Mouse (Mus musculus): ENCODE results near the gene Spred3. TPM values are rescaled to one million over a fixed set of nuclear protein-coding genes. Genes with fewer than 3 reads are reported as not detected.

Gene Spred3
- total and polyA plus RNA-seq, 2 experiments = 0.18 to 0.40 TPM

DNA sequence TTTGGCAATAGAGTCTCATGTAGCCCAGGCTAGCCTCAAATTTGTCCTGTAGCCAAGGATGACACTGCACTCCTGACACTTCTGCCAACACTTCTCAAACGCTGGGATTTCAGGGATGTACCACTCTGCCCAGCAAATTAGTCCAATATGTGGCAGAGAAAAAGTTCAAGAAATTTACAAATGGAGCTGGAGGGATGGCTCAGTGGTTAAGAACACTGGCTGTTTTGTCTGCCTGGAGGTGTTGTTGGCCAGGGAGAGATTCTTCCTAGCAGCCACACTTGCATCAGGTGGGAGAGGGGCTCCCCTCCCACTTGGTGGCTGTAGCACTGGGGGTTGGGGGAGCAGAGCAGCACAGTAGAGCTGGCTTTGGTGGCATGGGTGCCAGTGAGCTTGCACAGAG is 50.7 kb downstream of the Spred3 start:
- H3K79me2 ChIP-seq (ENCODE audit: control insufficient read depth, insufficient read depth, low read length) = no peaks in the 10 kb centered on the region
- no peaks in the 10 kb centered on the region for H3K36me3 ChIP-seq (ENCODE audit: control insufficient read depth, insufficient read depth, low read length)
- WGBS = 79% methylated on average over 1 of the region's 1 CpGs
- H3K9ac ChIP-seq (ENCODE audit: low read depth, low read length) = no peak overlapping the region
- DNase-seq (ENCODE audit: extremely low read depth, low read depth, low spot score) = no peak
- no peaks in the 10 kb centered on the region for H3K4me1 ChIP-seq (ENCODE audit: control insufficient read depth, insufficient read depth, low read length)
- TF ChIP-seq CTCF (IDR thresholded peaks at IDR 0.05; ENCODE audit: low read depth, low read length) (no peak), POLR2A (IDR thresholded peaks at IDR 0.05; ENCODE audit: extremely low read depth, insufficient read depth, low read length) (no peak)
- no peak overlapping the region for H3K4me3 ChIP-seq (ENCODE audit: insufficient read depth, low read depth, low read length)
- H3K27me3 ChIP-seq (ENCODE audit: control insufficient read depth, insufficient read depth, low read length) = no peaks in the 10 kb centered on the region
- H3K27ac ChIP-seq (replicated peaks; ENCODE audit: insufficient read depth, low read depth, low read length) = no peak overlapping the region

GRCm38 (mm10) chr7:29118142-29118851 is 51.9 kb downstream of the Spred3 start:
- H3K9ac ChIP-seq (ENCODE audit: low read depth, low read length) = no peak overlapping the region
- H3K4me1 ChIP-seq (ENCODE audit: control insufficient read depth, insufficient read depth, low read length) = no peaks in the 10 kb centered on the region
- H3K27me3 ChIP-seq (ENCODE audit: control insufficient read depth, insufficient read depth, low read length) = no peaks in the 10 kb centered on the region
- no peak for DNase-seq (ENCODE audit: extremely low read depth, low read depth, low spot score)
- no peaks in the 10 kb centered on the region for H3K36me3 ChIP-seq (ENCODE audit: control insufficient read depth, insufficient read depth, low read length)
- WGBS = 23% methylated on average over 18 of the region's 18 CpGs
- TF ChIP-seq CTCF (IDR thresholded peaks at IDR 0.05; ENCODE audit: low read depth, low read length) (no peak), POLR2A (IDR thresholded peaks at IDR 0.05; ENCODE audit: extremely low read depth, insufficient read depth, low read length) (no peak)
- no peak overlapping the region for H3K4me3 ChIP-seq (ENCODE audit: insufficient read depth, low read depth, low read length)
- H3K79me2 ChIP-seq (ENCODE audit: control insufficient read depth, insufficient read depth, low read length) = no peaks in the 10 kb centered on the region
- no peak overlapping the region for H3K27ac ChIP-seq (replicated peaks; ENCODE audit: insufficient read depth, low read depth, low read length)

- DNase-seq (ENCODE audit: extremely low read depth, low read depth, low spot score) = no peak
- H3K79me2 ChIP-seq (ENCODE audit: control insufficient read depth, insufficient read depth, low read length) = no peaks in the 10 kb centered on the region
- H3K36me3 ChIP-seq (ENCODE audit: control insufficient read depth, insufficient read depth, low read length) = no peaks in the 10 kb centered on the region
- no peak overlapping the region for H3K4me3 ChIP-seq (ENCODE audit: insufficient read depth, low read depth, low read length)
- H3K27me3 ChIP-seq (ENCODE audit: control insufficient read depth, insufficient read depth, low read length) = no peaks in the 10 kb centered on the region
- H3K4me1 ChIP-seq (ENCODE audit: control insufficient read depth, insufficient read depth, low read length) = no peaks in the 10 kb centered on the region
- H3K9ac ChIP-seq (ENCODE audit: low read depth, low read length) = no peak overlapping the region
- WGBS = 41% methylated on average over 38 of the region's 38 CpGs
- H3K27ac ChIP-seq (replicated peaks; ENCODE audit: insufficient read depth, low read depth, low read length) = no peak overlapping the region
- TF ChIP-seq POLR2A (IDR thresholded peaks at IDR 0.05; ENCODE audit: extremely low read depth, insufficient read depth, low read length) = no peak
- no peak for TF ChIP-seq CTCF (IDR thresholded peaks at IDR 0.05; ENCODE audit: low read depth, low read length)
Observed at GRCm38 (mm10) chr7:29108992-29109955, 60.9 kb downstream of the Spred3 start.

Other genes with a start within 250 kb of the Spred3 start
- 47.4 and 87.1 TPM in 2 replicates for gene Actn4, start 208.1 kb downstream of the Spred3 start, total RNA-seq (2014; rRNA removed)
- gene Actn4, start 208.1 kb downstream of the Spred3 start, polyA plus RNA-seq (2012; rRNA removed) = 125 and 145 TPM in 2 replicates
- 64.8 and 73.2 TPM in 2 replicates for gene Eif3k, start 188.5 kb downstream of the Spred3 start, total RNA-seq (2014; rRNA removed)
- 86.3 and 91.2 TPM in 2 replicates for gene Eif3k, start 188.5 kb downstream of the Spred3 start, polyA plus RNA-seq (2012; rRNA removed)
- 0.18 and 0.54 TPM in 2 replicates for gene Map4k1, start 188.4 kb downstream of the Spred3 start, total RNA-seq (2014; rRNA removed)
- gene Map4k1, start 188.4 kb downstream of the Spred3 start, polyA plus RNA-seq (2012; rRNA removed) = 1.2 and 1.5 TPM in 2 replicates
- gene Ryr1, start 45.2 kb downstream of the Spred3 start, total RNA-seq (2014; rRNA removed) = 0.07 and 0.46 TPM in 2 replicates
- gene Ryr1, start 45.2 kb downstream of the Spred3 start, polyA plus RNA-seq (2012; rRNA removed) = 0.01 TPM in 2 replicates
- gene Rasgrp4, start 35.6 kb downstream of the Spred3 start, total RNA-seq (2014; rRNA removed) = under 0.01 and 0.07 TPM in 2 replicates
- gene Rasgrp4, start 35.6 kb downstream of the Spred3 start, polyA plus RNA-seq (2012; rRNA removed) = 0.41 and 0.69 TPM in 2 replicates
- 5.1 and 5.4 TPM in 2 replicates for gene Fam98c, start 14.2 kb downstream of the Spred3 start, total RNA-seq (2014; rRNA removed)
- gene Fam98c, start 14.2 kb downstream of the Spred3 start, polyA plus RNA-seq (2012; rRNA removed) = 12.5 and 19.3 TPM in 2 replicates
- gene Ggn, start 201 bp downstream of the Spred3 start, total RNA-seq (2014; rRNA removed) = 0.07 TPM in 1 of 2 replicates, not detected in the other
- 0.18 TPM in 1 of 2 replicates, not detected in the other for gene Ggn, start 201 bp downstream of the Spred3 start, polyA plus RNA-seq (2012; rRNA removed)
- gene Psmd8, start 10.3 kb upstream of the Spred3 start, total RNA-seq (2014; rRNA removed) = 195 and 217 TPM in 2 replicates
- 119 and 132 TPM in 2 replicates for gene Psmd8, start 10.3 kb upstream of the Spred3 start, polyA plus RNA-seq (2012; rRNA removed)
- gene Catsperg1, start 43.6 kb upstream of the Spred3 start, total RNA-seq (2014; rRNA removed) = 0.27 and 0.28 TPM in 2 replicates
- gene Catsperg1, start 43.6 kb upstream of the Spred3 start, polyA plus RNA-seq (2012; rRNA removed) = 0.12 and 0.24 TPM in 2 replicates
- 1.7 and 2.0 TPM in 2 replicates for gene Kcnk6, start 62.1 kb upstream of the Spred3 start, total RNA-seq (2014; rRNA removed)
- gene Kcnk6, start 62.1 kb upstream of the Spred3 start, polyA plus RNA-seq (2012; rRNA removed) = 3.3 and 5.3 TPM in 2 replicates
- gene Yif1b, start 67.9 kb upstream of the Spred3 start, total RNA-seq (2014; rRNA removed) = 40.7 and 59.9 TPM in 2 replicates
- gene Yif1b, start 67.9 kb upstream of the Spred3 start, polyA plus RNA-seq (2012; rRNA removed) = 132 and 143 TPM in 2 replicates
- 2.3 and 6.9 TPM in 2 replicates for gene 2200002D01Rik, start 78.1 kb upstream of the Spred3 start, total RNA-seq (2014; rRNA removed)
- 5.2 and 7.4 TPM in 2 replicates for gene 2200002D01Rik, start 78.1 kb upstream of the Spred3 start, polyA plus RNA-seq (2012; rRNA removed)
- gene Spint2, start 111.5 kb upstream of the Spred3 start, total RNA-seq (2014; rRNA removed) = 24.8 and 28.9 TPM in 2 replicates
- 120 and 133 TPM in 2 replicates for gene Spint2, start 111.5 kb upstream of the Spred3 start, polyA plus RNA-seq (2012; rRNA removed)
- 1.0 and 1.7 TPM in 2 replicates for gene Ppp1r14a, start 118.9 kb upstream of the Spred3 start, total RNA-seq (2014; rRNA removed)
- gene Ppp1r14a, start 118.9 kb upstream of the Spred3 start, polyA plus RNA-seq (2012; rRNA removed) = 5.0 and 11.3 TPM in 2 replicates
- 0.13 TPM in 1 of 2 replicates, not detected in the other for gene Dpf1, start 133.5 kb upstream of the Spred3 start, total RNA-seq (2014; rRNA removed)
- gene Dpf1, start 133.5 kb upstream of the Spred3 start, polyA plus RNA-seq (2012; rRNA removed) = 0.05 and 0.28 TPM in 2 replicates

Data from liver, adult 2 months (tissue).